Mouse (Mus musculus): ENCODE data around the gene Gm28038.

DNA sequence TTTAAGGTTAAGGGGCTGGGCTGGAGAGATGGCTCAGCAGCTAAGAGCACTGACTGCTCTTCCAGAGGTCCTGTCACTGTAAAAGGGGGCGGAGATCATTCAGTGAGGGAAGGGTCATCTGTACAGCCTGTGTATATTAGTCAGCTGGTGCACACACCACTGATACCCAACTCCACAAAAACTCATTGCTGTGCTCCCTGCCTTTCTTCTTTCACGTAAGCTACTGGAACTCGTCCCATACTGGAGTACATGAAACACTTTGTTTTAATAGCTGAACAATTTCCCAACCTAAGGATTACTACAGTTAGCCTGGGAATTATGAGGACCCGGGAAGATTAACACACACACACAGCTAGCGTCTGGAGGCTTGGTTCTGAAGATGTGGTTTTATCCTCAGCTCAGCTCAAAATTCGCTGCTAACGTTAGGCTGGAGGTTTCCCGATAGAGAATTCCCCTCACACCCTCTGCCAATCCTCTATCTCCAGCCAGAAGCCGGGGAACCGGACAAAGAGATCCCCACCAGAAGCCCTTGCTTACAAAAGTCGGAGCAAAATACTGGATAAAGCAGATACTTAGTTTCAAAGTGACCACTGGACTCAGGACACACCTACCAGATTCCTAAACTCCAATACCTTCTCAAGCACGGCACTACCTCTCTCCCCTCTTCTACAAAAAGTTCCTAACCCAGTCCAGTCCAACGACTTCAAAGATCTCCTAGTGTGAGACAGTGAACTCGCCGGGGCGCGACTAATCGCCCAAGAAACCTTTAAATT is 44.2 kb upstream of the Gm28038 start:
- TF ChIP-seq POLR2A (IDR thresholded peaks at IDR 0.05; ENCODE audit: insufficient read depth, low read length) (no peak), CTCF (IDR thresholded peaks at IDR 0.05; ENCODE audit: low read depth, low read length) (no peak), EP300 (IDR thresholded peaks at IDR 0.05; ENCODE audit: insufficient read depth, low read depth, low read length) (no peak)

Measured in ES-Bruce4 (cell line).